Mouse (Mus musculus): ENCODE results near the gene Poln.
A peak's percentile ranks its signal among the peaks of the same experiment; 100 is the strongest.

Poln gene

GRCm38 (mm10) chr5:34168950-34169891 lies at the start of gene Poln, which contains the start of gene Haus3:
TSS of gene Poln (minus strand) at chr5:34169448.
TSS of gene Haus3 (minus strand) at chr5:34169527.
- DNase-seq: peak; percentile 98 to 99

DNA sequence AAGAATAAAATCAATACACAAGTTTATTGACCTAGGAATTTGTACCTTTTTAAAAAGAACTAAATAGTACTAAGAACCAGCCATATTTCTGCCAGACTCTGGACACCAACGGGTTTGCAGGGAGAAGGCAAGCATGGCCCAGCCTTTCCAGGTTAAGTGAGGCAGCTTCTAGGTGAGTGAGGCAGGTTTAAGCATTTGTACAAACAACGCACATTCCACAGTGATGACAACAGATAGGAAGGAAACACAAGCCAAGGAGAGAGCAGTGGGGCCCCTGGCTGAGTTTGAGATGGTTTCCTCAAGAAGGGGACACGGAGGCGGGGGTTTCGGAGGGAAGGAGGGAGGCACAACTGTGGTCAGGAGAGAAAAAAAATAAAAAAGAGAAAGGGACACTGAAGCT lies 49.4 kb upstream of the Poln start:
- DNase-seq: no peak

GRCm38 (mm10) chr5:34217756-34218155 lies 48.5 kb upstream of the Poln start:
- no peak for DNase-seq

DNA sequence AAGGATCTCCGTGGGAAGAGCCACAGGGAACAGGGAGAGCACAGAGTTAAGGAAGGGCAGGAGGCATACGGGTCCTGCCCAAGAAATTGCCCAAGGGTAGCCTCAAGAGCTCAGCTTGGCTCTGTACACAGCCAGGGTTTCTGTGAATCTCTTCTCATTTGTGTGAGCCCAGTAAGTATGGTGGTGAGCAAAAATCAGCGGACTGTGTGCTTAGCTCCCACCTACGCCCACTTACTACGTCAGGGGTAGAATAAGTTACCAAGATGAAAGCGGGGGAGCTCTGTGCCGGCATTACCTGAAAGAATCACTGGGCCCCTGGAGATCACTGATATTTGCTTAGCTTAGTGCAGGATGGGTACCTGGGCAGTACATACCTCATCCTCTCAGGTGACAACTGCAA lies 46.8 kb upstream of the Poln start:
- no peak for DNase-seq

- DNase-seq: no peak
These were observed 44.4 kb upstream of the Poln start for GRCm38 (mm10) chr5:34213659-34214058.

GRCm38 (mm10) chr5:34210279-34210678 lies 41.0 kb upstream of the Poln start:
- peak; percentile 74 to 85 for DNase-seq

GRCm38 (mm10) chr5:34207503-34207902 lies 38.3 kb upstream of the Poln start:
- no peak for DNase-seq

- DNase-seq: no peak
These were observed 36.5 kb upstream of the Poln start for GRCm38 (mm10) chr5:34205788-34206187.

GRCm38 (mm10) chr5:34204911-34205310 lies 35.7 kb upstream of the Poln start:
- no peak for DNase-seq

DNA sequence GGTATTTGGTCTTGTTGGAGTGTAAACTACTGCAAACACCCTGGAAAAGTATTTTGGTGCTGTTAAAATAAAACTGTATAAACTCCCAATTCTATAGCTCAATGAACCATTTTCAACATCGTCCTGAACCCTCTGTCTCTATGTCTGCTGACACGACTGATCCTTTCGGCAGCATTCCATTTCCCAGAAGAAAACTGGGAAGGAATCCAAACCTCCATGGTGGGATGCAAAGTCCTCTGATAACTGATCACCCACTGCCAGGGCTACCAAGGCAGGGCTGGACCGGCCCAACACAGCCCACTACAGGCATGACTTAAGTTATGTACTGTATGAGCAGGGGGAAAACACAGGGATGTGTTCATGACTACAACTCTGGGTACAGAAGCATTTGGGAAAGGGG lies 32.8 kb upstream of the Poln start:
- no peak for DNase-seq

GRCm38 (mm10) chr5:34201396-34201795 lies 32.1 kb upstream of the Poln start:
- peak in 1 of 2 experiments; percentile 46 for DNase-seq

GRCm38 (mm10) chr5:34198615-34199014 lies 29.4 kb upstream of the Poln start:
- no peak for DNase-seq

GRCm38 (mm10) chr5:34197243-34197642 lies 28.0 kb upstream of the Poln start:
- no peak for DNase-seq

- peak in 1 of 2 experiments; percentile 54 for DNase-seq
These were observed 27.2 kb upstream of the Poln start for GRCm38 (mm10) chr5:34196423-34196822.

- no peak for DNase-seq
These were observed 26.5 kb upstream of the Poln start for GRCm38 (mm10) chr5:34195786-34196185.

- no peak for DNase-seq
These were observed 25.9 kb upstream of the Poln start for GRCm38 (mm10) chr5:34194975-34195662.

- DNase-seq: no peak
These were observed 25.2 kb upstream of the Poln start for GRCm38 (mm10) chr5:34194426-34194825.

DNA sequence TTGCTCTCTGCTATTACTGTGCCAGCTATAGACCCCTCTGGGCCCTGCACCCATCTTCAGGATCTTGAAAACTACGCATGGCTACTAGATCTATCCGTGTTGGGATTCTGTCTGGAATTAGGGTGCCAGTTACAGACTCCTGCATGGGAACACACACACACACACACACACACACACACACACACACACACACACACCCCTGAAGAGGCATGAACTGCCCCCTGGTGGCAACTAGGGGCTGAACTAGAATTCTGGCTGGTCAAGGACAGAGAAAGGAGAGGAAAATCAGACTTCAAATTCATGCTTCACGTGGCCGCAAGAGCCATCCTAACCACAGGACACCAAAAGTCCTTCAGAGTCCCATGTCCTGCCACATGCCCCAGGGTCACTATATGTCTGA lies 22.6 kb upstream of the Poln start:
- DNase-seq: peak; percentile 48 to 63

DNA sequence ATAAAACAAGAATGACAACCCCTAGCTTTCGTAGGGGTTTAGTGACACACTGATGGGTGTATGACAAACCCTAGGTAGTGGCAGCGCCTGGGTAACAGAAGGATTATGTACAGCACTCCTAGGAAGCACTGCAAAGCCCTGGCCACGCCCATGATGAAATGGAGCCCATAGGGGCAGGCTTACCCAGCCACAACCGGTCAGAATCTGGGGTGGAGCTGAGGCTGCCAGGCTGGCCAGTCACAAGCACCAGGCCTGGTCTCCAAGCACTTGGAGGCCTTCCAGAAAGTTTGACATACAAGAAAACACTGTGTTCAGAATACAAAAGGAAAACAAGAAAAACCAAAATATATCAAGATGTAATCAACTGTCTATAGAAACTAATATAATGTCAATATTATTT lies 21.8 kb upstream of the Poln start:
- DNase-seq: peak; percentile 70 to 87

- DNase-seq: peak in 1 of 2 experiments; percentile 20
These were observed 20.3 kb upstream of the Poln start for GRCm38 (mm10) chr5:34189521-34189920.

DNA sequence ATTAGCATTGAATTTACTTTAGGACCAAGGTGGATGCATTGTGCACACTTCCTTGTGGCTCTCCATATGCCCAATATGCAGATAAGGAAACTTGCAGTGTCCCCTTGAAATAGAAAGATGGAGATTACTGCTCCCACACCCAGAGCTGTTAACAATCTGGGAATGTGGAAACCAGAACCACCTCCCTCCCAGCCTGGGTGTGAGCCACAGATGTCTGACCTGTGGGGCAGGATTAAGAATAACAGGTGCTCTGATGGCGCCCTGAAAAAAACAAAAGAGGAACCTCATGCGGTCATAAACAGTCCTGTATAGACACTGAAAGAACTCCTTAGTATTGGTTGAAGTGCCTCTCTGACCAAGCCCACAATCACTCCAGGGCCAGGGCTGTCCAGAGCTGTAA lies 19.6 kb upstream of the Poln start:
- no peak for DNase-seq

DNA sequence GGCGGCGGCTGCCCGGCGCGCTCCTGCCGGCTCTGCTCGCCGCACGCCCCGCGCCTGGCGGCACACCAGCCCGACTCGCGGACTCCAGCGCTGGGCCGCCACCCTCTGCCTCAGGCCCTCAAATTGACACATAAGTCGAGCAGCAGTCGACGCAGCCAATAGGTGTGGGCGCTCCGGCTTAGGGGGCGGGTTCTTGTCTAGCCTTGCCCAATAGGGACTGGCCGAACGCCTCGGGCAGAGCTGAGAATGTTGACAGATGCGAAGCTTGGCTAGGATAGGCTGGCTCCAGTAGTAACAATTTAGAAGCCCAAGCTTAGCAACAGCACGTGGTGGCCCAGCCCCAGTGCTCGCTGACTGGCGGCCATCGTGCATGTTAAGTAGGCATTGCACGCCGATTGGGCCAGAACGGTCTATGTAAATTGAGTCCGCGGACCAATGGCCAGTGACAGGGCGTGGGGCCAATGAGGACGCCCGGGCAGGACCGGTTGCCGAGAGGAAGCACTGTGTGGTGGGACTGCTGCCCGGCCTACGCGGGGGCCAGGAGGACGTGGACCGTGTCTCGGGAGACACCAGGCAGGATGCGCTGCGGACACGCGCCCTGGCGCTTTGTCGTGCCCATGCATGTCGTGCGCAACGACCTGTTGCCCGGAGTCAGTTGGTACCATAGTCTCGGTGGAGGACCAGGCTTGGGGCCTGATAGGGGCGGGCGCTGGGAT lies 18.5 kb upstream of the Poln start, which contains the start of gene Mxd4:
Gene Mxd4, minus strand, starts transcription at position 120 of the 716 bp plus-strand sequence.
- DNase-seq: peak; percentile 99 to 100

GRCm38 (mm10) chr5:34186961-34187391 lies 17.7 kb upstream of the Poln start:
- DNase-seq: peak; percentile 72 to 85
